ENCODE assay signal across 10 mouse cellular contexts in genomic region chr7:83230496-83231325, GRCm38 (mm10).
DNase-seq lines count a peak whose midpoint lies in the region; ATAC-seq and TF ChIP-seq lines count a peak whose summit lies in the region.
"Had no signal": no experiment of that assay in that cellular context is flagged by ENCODE, and none has a peak within 500 bp of the region (broad histone marks: within the 10 kb centered on the region; RNA-seq: fewer than 3 reads in every experiment).

No protein-coding gene starts in this region.

- no peaks in the 10 kb centered on the region for H3K27me3 ChIP-seq in forebrain, embryonic 15.5 days
- H3K27me3 ChIP-seq in forebrain, embryonic 10.5 days (ENCODE audit: poor library complexity, severe bottlenecking) = no peaks in the 10 kb centered on the region
- H3K27me3 ChIP-seq in hindbrain, postnatal 0 days (ENCODE audit: insufficient read depth, low read length) = no peaks in the 10 kb centered on the region
- H3K27me3 ChIP-seq: liver, embryonic 15.5 days had no signal

- no peak overlapping the region for H3K9ac ChIP-seq in forebrain, embryonic 15.5 days (replicated peaks)
- no peak overlapping the region for H3K9ac ChIP-seq in hindbrain, postnatal 0 days (replicated peaks; ENCODE audit: low read length)
- H3K9ac ChIP-seq: liver, embryonic 15.5 days had no signal

- WGBS in forebrain, embryonic 15.5 days = 64% methylated on average over 3 of the region's 3 CpGs
- 86% methylated on average over 3 of the region's 3 CpGs for WGBS in forebrain, embryonic 10.5 days
- WGBS in hindbrain, postnatal 0 days = 67% methylated on average over 3 of the region's 3 CpGs

- no peaks in the 10 kb centered on the region for H3K36me3 ChIP-seq in forebrain, embryonic 15.5 days
- no peaks in the 10 kb centered on the region for H3K36me3 ChIP-seq in forebrain, embryonic 10.5 days (replicated peaks)
- H3K36me3 ChIP-seq in hindbrain, postnatal 0 days (ENCODE audit: insufficient read depth, low read length) = no peaks in the 10 kb centered on the region
- H3K36me3 ChIP-seq: G1E; liver, embryonic 15.5 days had no signal

- no peaks in the 10 kb centered on the region for H3K9me3 ChIP-seq in forebrain, embryonic 15.5 days
- peaks cover 6% of the 10 kb centered on the region for H3K9me3 ChIP-seq in forebrain, embryonic 10.5 days
- no peaks in the 10 kb centered on the region for H3K9me3 ChIP-seq in hindbrain, postnatal 0 days (ENCODE audit: low read length)

- H3K4me2 ChIP-seq in forebrain, embryonic 15.5 days (replicated peaks) = no peak overlapping the region
- H3K4me2 ChIP-seq in hindbrain, postnatal 0 days (ENCODE audit: low read depth, low read length) = no peak overlapping the region
- H3K4me2 ChIP-seq: liver, embryonic 15.5 days had no signal

- no peak overlapping the region for H3K4me3 ChIP-seq in forebrain, embryonic 15.5 days
- no peak overlapping the region for H3K4me3 ChIP-seq in forebrain, embryonic 10.5 days
- H3K4me3 ChIP-seq in hindbrain, postnatal 0 days (ENCODE audit: low read length) = no peak overlapping the region
- H3K4me3 ChIP-seq: liver, embryonic 15.5 days had no signal

- peak overlapping the region; percentile 34; the same call in 1 of the 2 replicates for H3K27ac ChIP-seq in forebrain, embryonic 15.5 days (replicated peaks)
- no peak overlapping the region for H3K27ac ChIP-seq in forebrain, embryonic 10.5 days
- no peak overlapping the region for H3K27ac ChIP-seq in hindbrain, postnatal 0 days
- H3K27ac ChIP-seq: liver, embryonic 15.5 days had no signal

- peak; percentile 55; the same call in 1 of the 2 replicates for ATAC-seq in forebrain, embryonic 15.5 days (replicated peaks)
- ATAC-seq in erythroid progenitor cell, adult 5-6 weeks (replicated peaks; ENCODE audit: low FRiP score, poor library complexity, severe bottlenecking) = no peak
- no peak for ATAC-seq in hindbrain, postnatal 0 days

- DNase-seq in forebrain, embryonic 10.5 days (ENCODE audit: extremely low spot score, low spot score) = no peak
- DNase-seq in adipocyte (ENCODE audit: low spot score) = peak; percentile 31
- peak; percentile 57 for DNase-seq in heart, postnatal 4 days
- peak; percentile 49 to 51 for DNase-seq in layer of hippocampus, postnatal 36 days
- no peak for DNase-seq in thymus, postnatal 4 days
- no peak for DNase-seq in hindbrain, postnatal 0 days (ENCODE audit: low spot score)

- peaks cover 11% of the 10 kb centered on the region; the same call in 1 of the 2 replicates for H3K4me1 ChIP-seq in forebrain, embryonic 15.5 days
- H3K4me1 ChIP-seq in forebrain, embryonic 10.5 days = peaks cover 1% of the 10 kb centered on the region; the same call in 1 of the 2 replicates
- no peaks in the 10 kb centered on the region for H3K4me1 ChIP-seq in hindbrain, postnatal 0 days (ENCODE audit: insufficient read depth, low read length)
- H3K4me1 ChIP-seq: liver, embryonic 15.5 days had no signal

- no peak for TF ChIP-seq CTCF in hindbrain, postnatal 0 days (IDR thresholded peaks at IDR 0.05; ENCODE audit: low read depth)

Comparison
In these comparisons a context has a peak if more than half of its experiments do, and no peak if none do; other contexts are left out.
1. DNase-seq: peak in adipocyte (single experiment), heart, postnatal 4 days (single experiment) and layer of hippocampus, postnatal 36 days (2 of 2); none in forebrain, embryonic 10.5 days (single experiment), thymus, postnatal 4 days (single experiment) and hindbrain, postnatal 0 days (single experiment).